Mouse (Mus musculus) brown adipose tissue, adult 24 weeks (tissue): Measurements from ENCODE around the gene Erc1. TPM values are rescaled to one million over a fixed set of nuclear protein-coding genes. Genes with fewer than 3 reads are reported as not detected.

Source experiments
- H3K27ac ChIP-seq: fragments of 200-500 bp; replicated peaks from 2 replicates; pipeline ENCODE4 v1.5.1; 2012; ENCODE audit warnings: low read depth, mild to moderate bottlenecking, low read length
- H3K4me1 ChIP-seq: fragments of 200-500 bp; 2 replicates; pipeline ENCODE4 v1.6.1; 2012; ENCODE audit warnings: low read length, mixed read lengths; ENCODE audit not compliant: control insufficient read depth, insufficient read depth, insufficient read length
- H3K4me3 ChIP-seq: fragments of 200-500 bp; 2 replicates; pipeline ENCODE4 v1.5.1; 2012; ENCODE audit warnings: low read depth, mild to moderate bottlenecking, low read length, moderate library complexity; ENCODE audit not compliant: insufficient read depth
- polyA plus RNA-seq: library from polyadenylated mRNA; stranded (reverse); fragments of >200 nt; gene quantifications from 2 replicates; pipeline ENCODE4 v1.2.4, GENCODE M21; 2012; ENCODE audit not compliant: missing spikeins, insufficient read depth, insufficient read length

Erc1 gene
- polyA plus RNA-seq, 1 experiment, result 10.7 TPM

DNA sequence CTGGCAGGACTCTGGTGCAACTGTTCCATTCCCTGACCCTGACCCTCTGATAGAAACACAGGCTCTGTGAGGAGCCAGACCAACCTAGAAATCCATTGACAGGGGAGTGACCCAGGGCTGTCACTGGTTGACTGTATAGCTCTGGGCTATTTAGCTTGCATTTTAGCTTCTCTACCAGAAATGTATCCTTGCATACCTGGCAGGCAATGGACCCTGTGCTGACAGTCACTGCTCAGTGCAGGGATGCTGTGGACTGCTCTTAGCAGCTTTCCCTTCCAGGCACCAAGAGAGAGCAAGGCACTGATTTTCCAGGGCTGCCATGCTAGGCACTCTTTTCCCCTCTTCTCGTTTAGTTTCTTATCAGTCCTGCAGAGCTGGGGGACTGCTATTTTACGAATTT, 279.6 kb downstream of the Erc1 start:
- H3K4me3 ChIP-seq, result no peak overlapping the region
- peaks cover 5% of the 10 kb centered on the region for H3K4me1 ChIP-seq
- no peak overlapping the region for H3K27ac ChIP-seq

DNA sequence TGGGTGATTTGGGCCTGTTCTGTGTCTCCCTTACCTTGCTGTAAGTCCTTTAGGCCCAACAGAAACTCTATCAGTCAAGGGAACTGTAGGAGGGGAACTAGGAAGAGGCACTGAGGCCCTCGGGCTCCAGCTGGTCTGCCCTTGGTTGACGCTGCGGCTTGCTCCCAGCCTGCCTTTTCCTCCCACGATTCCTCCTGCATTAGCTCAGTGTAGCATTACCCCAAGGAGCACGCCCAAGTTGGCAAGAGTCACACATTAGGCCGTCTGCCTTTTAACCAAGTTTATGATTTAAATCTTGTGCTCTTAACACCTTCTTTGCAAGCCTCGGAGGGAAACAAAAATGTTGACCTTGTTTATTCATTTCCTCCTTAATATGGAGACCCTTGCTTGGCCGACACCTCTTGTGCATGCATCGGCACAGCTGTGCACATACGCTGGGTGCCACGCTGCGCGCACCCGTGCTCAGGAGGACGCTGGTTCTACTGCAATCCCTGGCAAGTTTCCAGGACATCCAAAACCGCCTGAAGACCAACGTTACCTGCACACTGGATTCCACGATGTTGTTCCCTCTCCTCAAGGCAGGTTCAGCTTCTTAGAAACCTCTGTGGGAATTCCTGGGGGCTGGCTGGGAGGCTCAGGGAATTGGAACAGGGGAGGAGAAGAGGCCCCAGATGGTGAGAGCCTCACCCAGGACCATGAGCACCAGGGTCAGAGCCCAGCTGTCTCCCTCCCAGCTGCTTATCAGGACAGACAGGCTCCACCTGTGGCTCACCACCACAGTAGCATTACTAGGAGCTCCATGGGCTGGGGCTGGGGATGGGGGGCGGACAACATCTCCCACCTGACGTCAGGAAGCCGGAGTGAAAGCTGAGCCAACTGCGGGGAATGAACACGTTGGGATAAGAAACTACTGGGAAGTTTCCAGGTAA, 282.3 kb downstream of the Erc1 start:
- H3K27ac ChIP-seq, result no peak overlapping the region
- peaks cover 2% of the 10 kb centered on the region; the same call in 1 of the 2 replicates for H3K4me1 ChIP-seq
- no peak overlapping the region for H3K4me3 ChIP-seq

DNA sequence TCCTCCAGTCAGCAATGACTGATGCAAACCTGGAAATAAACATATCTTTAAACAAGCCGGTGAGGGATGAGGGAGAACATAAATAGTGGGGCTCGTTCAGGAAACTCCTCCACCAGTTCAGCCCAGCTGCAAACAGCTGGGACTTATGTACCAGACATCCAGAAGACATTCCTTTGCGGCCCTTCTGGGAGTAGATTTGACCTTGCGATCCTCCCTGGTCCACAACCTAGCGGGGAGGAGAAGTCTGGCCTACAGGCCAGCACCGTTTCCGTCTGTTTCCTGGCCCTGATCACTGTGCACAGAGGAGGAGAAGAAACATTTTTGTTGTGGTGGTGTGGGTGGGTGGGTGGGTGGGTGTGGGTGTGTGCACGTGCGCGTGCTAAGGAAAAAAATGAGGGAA, 285.4 kb downstream of the Erc1 start:
- Histone ChIP-seq H3K4me3 (no peak overlapping the region), H3K27ac (no peak overlapping the region), H3K4me1 (peaks cover 2% of the 10 kb centered on the region; the same call in 1 of the 2 replicates)

DNA sequence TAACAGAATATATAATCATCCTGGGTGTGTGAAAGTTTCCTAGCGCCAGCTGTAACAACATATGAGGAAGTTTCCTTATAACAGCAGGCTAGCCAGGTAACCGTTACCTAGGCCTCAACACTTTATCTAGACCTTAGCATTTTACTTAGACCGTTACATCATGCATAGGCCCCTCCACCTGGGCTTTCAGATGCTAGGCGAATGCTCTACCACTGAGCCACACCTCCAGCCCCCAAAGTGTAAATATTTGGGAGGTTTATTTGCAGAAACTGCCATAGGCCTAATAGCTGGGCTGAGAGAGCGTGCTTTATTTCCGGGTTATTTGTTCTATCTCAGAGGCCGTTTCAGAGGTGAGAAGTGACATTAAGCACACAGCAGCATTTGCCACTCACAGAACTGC, 289.1 kb downstream of the Erc1 start:
- Histone ChIP-seq H3K4me1 (no peaks in the 10 kb centered on the region), H3K27ac (no peak overlapping the region), H3K4me3 (no peak overlapping the region)

DNA sequence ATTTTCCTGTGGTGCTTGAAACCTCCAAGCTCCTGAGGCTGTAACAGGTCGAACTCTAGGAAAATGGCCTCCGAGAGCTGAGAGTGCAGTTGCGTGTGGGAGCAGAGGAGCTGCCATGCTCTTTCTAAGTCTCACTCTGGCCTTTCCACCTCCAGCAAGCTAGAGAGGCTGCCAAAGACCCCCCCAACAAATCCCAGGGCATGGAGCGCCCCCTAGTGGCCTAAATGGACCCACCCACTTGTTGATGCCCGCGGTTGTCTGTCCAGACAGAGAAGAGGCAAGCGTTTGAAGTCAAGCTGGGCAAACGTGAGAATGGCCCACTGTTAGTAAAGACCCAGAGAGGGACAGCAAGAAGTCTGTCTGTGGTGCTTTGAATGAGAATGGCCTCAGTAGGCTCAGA, 293.5 kb downstream of the Erc1 start:
- H3K4me1 ChIP-seq, result no peaks in the 10 kb centered on the region
- no peak overlapping the region for H3K4me3 ChIP-seq
- H3K27ac ChIP-seq, result no peak overlapping the region

DNA sequence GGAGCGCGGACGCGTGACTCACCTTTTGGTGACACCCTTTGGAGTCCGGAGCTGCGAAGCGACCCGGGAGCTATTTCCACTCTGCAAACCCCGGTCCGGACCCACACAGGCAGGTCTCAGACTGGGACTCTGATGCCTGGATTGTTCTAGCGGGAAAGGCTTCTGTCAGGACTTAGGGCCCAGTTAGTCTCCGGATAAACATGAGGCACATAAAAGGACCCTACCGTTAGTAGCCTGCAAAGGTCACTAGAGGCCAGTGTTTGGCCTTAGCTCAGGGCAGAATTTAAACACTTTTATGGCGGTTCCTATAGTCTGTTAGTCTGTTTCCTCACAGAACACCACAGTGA, 303.5 kb downstream of the Erc1 start:
- Histone ChIP-seq H3K27ac (no peak overlapping the region), H3K4me1 (no peaks in the 10 kb centered on the region), H3K4me3 (peak overlapping the region; percentile 68)

DNA sequence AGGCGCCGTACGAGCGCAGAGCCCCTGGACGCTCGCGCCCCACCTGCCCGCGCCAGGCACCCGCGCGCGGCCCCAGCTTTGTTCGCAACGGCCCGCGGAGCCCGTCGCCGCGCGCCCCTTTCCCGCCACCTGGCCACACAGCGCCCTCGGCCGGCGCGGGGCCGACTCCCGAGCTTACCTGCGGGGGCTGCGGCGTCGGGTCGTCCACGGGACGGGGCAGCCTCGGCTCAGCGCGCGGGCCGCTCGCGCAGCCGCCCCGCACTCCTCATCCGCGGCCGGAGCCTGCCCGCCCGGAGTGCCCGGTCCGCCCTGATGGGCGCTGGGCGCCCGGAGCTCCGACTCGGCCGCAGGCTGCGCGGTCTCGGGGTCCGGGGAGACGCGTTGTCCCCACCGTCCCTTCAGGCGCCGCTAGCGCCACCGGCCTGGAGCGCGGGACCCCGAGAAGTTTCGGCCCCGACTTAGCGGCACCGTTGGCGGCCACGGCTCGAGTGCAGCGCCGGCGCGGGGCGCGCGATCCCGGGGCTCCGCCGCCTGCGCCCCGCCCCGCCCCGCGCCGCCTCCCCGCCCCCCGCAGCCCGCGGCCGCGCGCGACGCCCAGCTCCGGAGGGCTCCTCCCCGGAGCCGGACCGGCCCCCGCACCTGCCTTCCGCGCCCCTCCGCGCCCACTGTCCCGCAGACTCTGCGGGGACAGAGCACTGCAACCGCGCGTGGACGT, 304.0 kb downstream of the Erc1 start, which contains the start of gene Wnt5b:
Gene Wnt5b (minus strand): TSS at position 545 of the 715 bp plus-strand sequence.
- H3K4me3 ChIP-seq, result peak within 1 kb of the TSS; percentile 68
- no peaks in the 10 kb centered on the region for H3K4me1 ChIP-seq
- no peak within 1 kb of the TSS for H3K27ac ChIP-seq

DNA sequence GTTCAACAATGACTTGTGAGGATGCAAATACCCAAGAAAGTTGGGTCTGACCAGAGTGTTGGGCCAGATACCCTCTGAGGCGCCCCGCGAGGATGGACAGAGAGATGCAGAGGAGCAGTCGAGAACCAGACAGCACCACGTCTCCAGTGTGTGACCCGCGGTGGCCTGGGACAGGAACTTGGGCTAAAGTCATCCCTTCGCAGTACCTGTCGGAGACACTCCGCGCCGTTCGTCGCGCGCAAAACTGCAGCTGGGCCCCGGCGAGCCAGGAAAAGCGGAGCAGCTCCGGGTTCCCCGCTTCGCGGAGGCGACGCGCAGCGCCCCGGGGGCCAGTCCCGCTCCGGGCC, 304.5 kb downstream of the Erc1 start:
- no peak overlapping the region for H3K27ac ChIP-seq
- no peaks in the 10 kb centered on the region for H3K4me1 ChIP-seq
- H3K4me3 ChIP-seq, result peak overlapping the region; percentile 68

DNA sequence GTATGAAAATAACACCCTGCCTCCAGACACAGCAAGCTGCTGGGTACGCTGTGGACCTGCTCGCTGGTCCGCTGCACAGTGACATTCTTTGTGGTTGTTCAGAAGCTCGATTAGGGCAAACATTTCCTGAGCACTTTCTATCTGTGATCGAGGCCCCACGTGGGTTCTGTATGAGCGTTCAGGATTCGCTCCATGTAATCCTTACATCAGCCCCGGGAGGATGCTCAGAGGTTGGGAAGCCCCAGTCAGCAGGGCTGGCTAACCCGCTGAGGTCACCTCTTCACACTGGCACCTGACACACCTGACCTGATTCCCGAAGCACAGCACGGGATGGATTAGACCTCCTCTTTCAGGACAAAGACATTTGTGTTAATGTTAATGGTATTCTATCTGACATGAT, 312.1 kb downstream of the Erc1 start:
- Histone ChIP-seq H3K4me3 (no peak overlapping the region), H3K4me1 (no peaks in the 10 kb centered on the region), H3K27ac (no peak overlapping the region)

DNA sequence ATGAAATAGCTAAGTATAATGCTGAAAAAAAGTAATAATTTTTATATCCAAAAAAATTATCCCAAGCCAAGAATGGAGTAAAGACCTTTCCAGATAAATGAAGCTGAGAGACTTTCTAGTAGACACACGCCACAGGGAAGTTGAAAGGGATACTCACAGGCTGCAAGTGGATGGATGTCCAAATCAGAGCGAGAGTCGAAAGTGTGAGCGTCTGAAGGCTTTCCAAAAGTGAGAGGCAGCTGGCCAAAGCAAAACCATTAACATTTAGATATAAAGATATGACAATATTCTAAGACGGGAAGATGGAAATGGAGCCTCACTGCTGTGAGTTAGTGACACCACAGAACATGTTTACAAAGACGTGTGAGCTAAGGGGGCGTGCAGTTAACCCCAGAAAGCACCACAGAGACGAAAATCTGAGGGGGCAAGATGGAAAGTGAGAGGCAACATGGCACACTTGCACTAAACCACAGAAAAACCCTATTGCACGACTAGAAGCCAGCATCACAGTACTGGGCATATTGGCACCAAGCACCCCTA, 314.7 kb downstream of the Erc1 start:
- Histone ChIP-seq H3K4me3 (no peak overlapping the region), H3K27ac (no peak overlapping the region), H3K4me1 (no peaks in the 10 kb centered on the region)

DNA sequence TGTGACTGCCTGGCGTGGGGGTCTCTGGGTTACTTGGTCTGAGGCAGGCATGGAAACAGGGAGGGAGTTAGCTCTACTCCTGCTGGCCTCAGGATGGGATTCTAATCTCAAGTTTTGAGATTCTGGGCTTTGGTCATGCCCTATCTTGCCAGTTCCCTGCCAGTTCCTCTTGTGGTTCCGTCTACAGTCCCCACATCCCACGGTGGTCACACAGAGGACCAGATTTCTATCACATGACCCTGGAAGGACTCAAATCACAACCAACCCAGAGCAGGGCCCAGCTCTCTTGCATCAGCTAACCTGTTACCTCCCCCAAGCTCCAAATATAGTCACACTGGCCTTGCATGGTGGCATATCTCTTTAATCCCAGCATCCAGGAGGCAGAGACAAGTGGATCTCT, 318.3 kb downstream of the Erc1 start:
- H3K27ac ChIP-seq, result no peak overlapping the region

DNA sequence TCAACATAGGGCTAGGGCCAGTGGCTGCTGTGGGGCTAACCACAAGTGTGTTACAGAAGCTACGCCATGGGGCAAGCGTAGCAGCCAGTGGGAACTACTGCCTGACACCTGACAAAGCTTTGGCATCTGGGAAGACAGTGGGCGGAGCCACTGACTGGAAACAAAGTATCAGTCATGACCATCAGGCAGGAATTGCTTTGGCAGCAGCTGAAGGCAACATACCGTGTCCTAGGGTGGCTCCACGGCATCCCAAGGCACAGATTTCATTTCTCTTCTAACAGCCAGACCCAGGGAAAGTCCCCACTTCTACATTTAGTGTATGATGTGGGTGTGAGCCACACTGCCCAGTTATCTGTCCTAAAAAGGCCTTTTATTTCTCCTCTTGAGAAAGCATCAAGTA, 321.5 kb downstream of the Erc1 start:
- Histone ChIP-seq H3K27ac (no peak overlapping the region), H3K4me1 (no peaks in the 10 kb centered on the region), H3K4me3 (no peak overlapping the region)

More for the DNA sequence above, 318.3 kb downstream of the Erc1 start:
- H3K4me3 ChIP-seq, result no peak overlapping the region
- H3K4me1 ChIP-seq, result no peaks in the 10 kb centered on the region

DNA sequence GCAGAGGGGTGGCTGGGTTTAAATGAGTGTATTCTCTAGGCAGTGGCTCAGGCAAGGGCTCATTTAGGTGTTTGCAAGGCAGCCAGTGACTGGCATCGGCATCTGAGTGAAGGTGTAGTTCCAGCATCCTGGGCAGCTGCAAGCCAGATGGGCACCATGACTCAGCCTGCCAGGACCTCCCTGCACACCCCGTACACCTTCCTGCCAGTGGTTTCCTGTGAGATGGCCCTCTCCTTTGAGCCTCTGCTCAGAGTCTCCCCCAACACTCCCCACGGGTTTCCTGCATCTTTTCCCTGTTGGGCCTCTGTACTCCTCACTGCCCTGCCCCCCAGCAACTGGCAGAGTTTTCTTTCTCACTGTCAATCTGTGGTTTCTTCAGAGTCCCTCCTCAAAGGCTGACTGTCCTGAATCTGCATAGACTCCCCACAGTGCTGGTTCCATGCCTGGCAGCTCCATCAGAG, 326.0 kb downstream of the Erc1 start:
- no peaks in the 10 kb centered on the region for H3K4me1 ChIP-seq
- H3K4me3 ChIP-seq, result no peak overlapping the region
- no peak overlapping the region for H3K27ac ChIP-seq

DNA sequence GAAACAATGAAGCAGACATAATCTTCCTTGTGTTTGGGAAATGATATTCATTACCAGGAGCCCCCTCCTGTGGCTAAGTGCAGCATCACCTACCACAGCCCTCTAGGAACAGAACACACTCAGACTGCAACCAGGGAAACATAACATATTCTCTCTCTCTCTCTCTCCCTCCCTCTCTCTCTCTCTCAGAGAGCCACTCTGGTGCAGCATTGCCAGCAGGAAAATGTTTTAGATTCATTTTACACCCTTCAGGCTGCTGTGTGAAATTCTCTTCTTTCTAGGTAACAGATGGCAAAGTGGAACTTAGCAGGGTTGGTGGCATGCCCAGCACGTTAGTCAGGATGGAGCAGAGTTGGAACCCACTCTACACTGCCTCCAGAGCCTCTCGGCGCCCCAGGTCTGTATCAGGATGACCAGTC, 326.5 kb downstream of the Erc1 start:
- no peak overlapping the region for H3K27ac ChIP-seq
- H3K4me1 ChIP-seq, result no peaks in the 10 kb centered on the region
- no peak overlapping the region for H3K4me3 ChIP-seq
